Mouse (Mus musculus): ENCODE data around the gene Krtap26-1. TPM values are rescaled to one million over a fixed set of nuclear protein-coding genes. Genes with fewer than 3 reads are reported as not detected.

Gene Krtap26-1
- polyA plus RNA-seq, 1 experiment from 2014 or later, result not detected

GRCm38 (mm10) chr16:88640053-88640452 lies 7.5 kb downstream of the Krtap26-1 start:
- DNase-seq (ENCODE audit: low spot score) (no peak), ATAC-seq (ENCODE audit: low FRiP score) (no peak)
- Histone ChIP-seq H3K4me2 (replicated peaks; ENCODE audit: low read depth, low read length) (no peak overlapping the region), H3K4me3 (ENCODE audit: low read depth, low read length) (no peak overlapping the region), H3K9ac (ENCODE audit: low read depth, low read length) (no peak overlapping the region), H3K9me3 (ENCODE audit: control insufficient read depth, low read length) (no peaks in the 10 kb centered on the region), H3K36me3 (ENCODE audit: control insufficient read depth, insufficient read depth, low read length) (no peaks in the 10 kb centered on the region), H3K27ac (ENCODE audit: low read depth, low read length) (no peak overlapping the region), H3K27me3 (ENCODE audit: control insufficient read depth, insufficient read depth, low read length) (no peaks in the 10 kb centered on the region), H3K4me1 (replicated peaks; ENCODE audit: control insufficient read depth, insufficient read depth, low read length) (no peaks in the 10 kb centered on the region)
- 90% methylated on average over 3 of the region's 3 CpGs for WGBS

- Histone ChIP-seq H3K4me3 (ENCODE audit: low read depth, low read length) (no peak overlapping the region), H3K4me2 (replicated peaks; ENCODE audit: low read depth, low read length) (no peak overlapping the region), H3K27ac (ENCODE audit: low read depth, low read length) (no peak overlapping the region), H3K9ac (ENCODE audit: low read depth, low read length) (no peak overlapping the region), H3K9me3 (ENCODE audit: control insufficient read depth, low read length) (no peaks in the 10 kb centered on the region), H3K36me3 (ENCODE audit: control insufficient read depth, insufficient read depth, low read length) (no peaks in the 10 kb centered on the region), H3K4me1 (replicated peaks; ENCODE audit: control insufficient read depth, insufficient read depth, low read length) (no peaks in the 10 kb centered on the region), H3K27me3 (ENCODE audit: control insufficient read depth, insufficient read depth, low read length) (no peaks in the 10 kb centered on the region)
- no peak for DNase-seq (ENCODE audit: low spot score)
- ATAC-seq (ENCODE audit: low FRiP score), result no peak
- 63% methylated on average over 4 of the region's 4 CpGs for WGBS
Measured at GRCm38 (mm10) chr16:88635142-88635541, 12.5 kb downstream of the Krtap26-1 start.

- H3K9me3 ChIP-seq (ENCODE audit: control insufficient read depth, low read length), result no peaks in the 10 kb centered on the region
- H3K4me1 ChIP-seq (replicated peaks; ENCODE audit: control insufficient read depth, insufficient read depth, low read length), result no peaks in the 10 kb centered on the region
- H3K27me3 ChIP-seq (ENCODE audit: control insufficient read depth, insufficient read depth, low read length), result no peaks in the 10 kb centered on the region
- no peak overlapping the region for H3K4me2 ChIP-seq (replicated peaks; ENCODE audit: low read depth, low read length)
- no peaks in the 10 kb centered on the region for H3K36me3 ChIP-seq (ENCODE audit: control insufficient read depth, insufficient read depth, low read length)
- WGBS, result 76% methylated on average over 4 of the region's 4 CpGs
- no peak overlapping the region for H3K4me3 ChIP-seq (ENCODE audit: low read depth, low read length)
- no peak overlapping the region for H3K9ac ChIP-seq (ENCODE audit: low read depth, low read length)
- no peak for DNase-seq (ENCODE audit: low spot score)
- ATAC-seq (ENCODE audit: low FRiP score), result no peak
- no peak overlapping the region for H3K27ac ChIP-seq (ENCODE audit: low read depth, low read length)
Measured at GRCm38 (mm10) chr16:88631474-88631873, 16.1 kb downstream of the Krtap26-1 start.

GRCm38 (mm10) chr16:88627566-88627965 lies 20.0 kb downstream of the Krtap26-1 start, which contains the start of gene 2310079G19Rik:
Gene 2310079G19Rik (minus strand): TSS chr16:88627666.
- Histone ChIP-seq H3K4me3 (ENCODE audit: low read depth, low read length) (no peak within 1 kb of the TSS), H3K9ac (ENCODE audit: low read depth, low read length) (no peak within 1 kb of the TSS), H3K27me3 (ENCODE audit: control insufficient read depth, insufficient read depth, low read length) (no peaks in the 10 kb centered on the region), H3K9me3 (ENCODE audit: control insufficient read depth, low read length) (no peaks in the 10 kb centered on the region), H3K27ac (ENCODE audit: low read depth, low read length) (no peak within 1 kb of the TSS), H3K4me2 (replicated peaks; ENCODE audit: low read depth, low read length) (no peak within 1 kb of the TSS), H3K4me1 (replicated peaks; ENCODE audit: control insufficient read depth, insufficient read depth, low read length) (no peaks in the 10 kb centered on the region), H3K36me3 (ENCODE audit: control insufficient read depth, insufficient read depth, low read length) (no peaks in the 10 kb centered on the region)
- ATAC-seq (ENCODE audit: low FRiP score) (no peak), DNase-seq (ENCODE audit: low spot score) (no peak)
- 97% methylated on average over 4 of the region's 4 CpGs for WGBS

GRCm38 (mm10) chr16:88612712-88613111 lies 34.9 kb downstream of the Krtap26-1 start:
- no peak overlapping the region for H3K4me2 ChIP-seq (replicated peaks; ENCODE audit: low read depth, low read length)
- no peaks in the 10 kb centered on the region for H3K27me3 ChIP-seq (ENCODE audit: control insufficient read depth, insufficient read depth, low read length)
- WGBS, result 69% methylated on average over 4 of the region's 4 CpGs
- no peak overlapping the region for H3K4me3 ChIP-seq (ENCODE audit: low read depth, low read length)
- H3K4me1 ChIP-seq (replicated peaks; ENCODE audit: control insufficient read depth, insufficient read depth, low read length), result no peaks in the 10 kb centered on the region
- no peak overlapping the region for H3K9ac ChIP-seq (ENCODE audit: low read depth, low read length)
- DNase-seq (ENCODE audit: low spot score) (peak; percentile 29), ATAC-seq (ENCODE audit: low FRiP score) (peak; percentile 33; the same call in 1 of the 2 replicates)
- H3K36me3 ChIP-seq (ENCODE audit: control insufficient read depth, insufficient read depth, low read length), result no peaks in the 10 kb centered on the region
- H3K9me3 ChIP-seq (ENCODE audit: control insufficient read depth, low read length), result no peaks in the 10 kb centered on the region
- no peak overlapping the region for H3K27ac ChIP-seq (ENCODE audit: low read depth, low read length)

GRCm38 (mm10) chr16:88611922-88612321 lies 35.7 kb downstream of the Krtap26-1 start, which contains the start of gene Krtap24-1:
Gene Krtap24-1 (minus strand): TSS chr16:88612279.
- DNase-seq (ENCODE audit: low spot score) (no peak), ATAC-seq (ENCODE audit: low FRiP score) (no peak)
- Histone ChIP-seq H3K27me3 (ENCODE audit: control insufficient read depth, insufficient read depth, low read length) (no peaks in the 10 kb centered on the region), H3K4me3 (ENCODE audit: low read depth, low read length) (no peak within 1 kb of the TSS), H3K4me1 (replicated peaks; ENCODE audit: control insufficient read depth, insufficient read depth, low read length) (no peaks in the 10 kb centered on the region), H3K9ac (ENCODE audit: low read depth, low read length) (no peak within 1 kb of the TSS), H3K27ac (ENCODE audit: low read depth, low read length) (no peak within 1 kb of the TSS), H3K9me3 (ENCODE audit: control insufficient read depth, low read length) (no peaks in the 10 kb centered on the region), H3K4me2 (replicated peaks; ENCODE audit: low read depth, low read length) (no peak within 1 kb of the TSS), H3K36me3 (ENCODE audit: control insufficient read depth, insufficient read depth, low read length) (no peaks in the 10 kb centered on the region)
- WGBS, result 93% methylated on average over 8 of the region's 8 CpGs

- ATAC-seq (ENCODE audit: low FRiP score) (no peak), DNase-seq (ENCODE audit: low spot score) (no peak)
- Histone ChIP-seq H3K27ac (ENCODE audit: low read depth, low read length) (no peak overlapping the region), H3K9ac (ENCODE audit: low read depth, low read length) (no peak overlapping the region), H3K4me3 (ENCODE audit: low read depth, low read length) (no peak overlapping the region), H3K27me3 (ENCODE audit: control insufficient read depth, insufficient read depth, low read length) (no peaks in the 10 kb centered on the region), H3K4me1 (replicated peaks; ENCODE audit: control insufficient read depth, insufficient read depth, low read length) (no peaks in the 10 kb centered on the region), H3K36me3 (ENCODE audit: control insufficient read depth, insufficient read depth, low read length) (no peaks in the 10 kb centered on the region), H3K4me2 (replicated peaks; ENCODE audit: low read depth, low read length) (no peak overlapping the region), H3K9me3 (ENCODE audit: control insufficient read depth, low read length) (no peaks in the 10 kb centered on the region)
- WGBS, result 93% methylated on average over 6 of the region's 6 CpGs
Measured at GRCm38 (mm10) chr16:88604570-88604969, 43.0 kb downstream of the Krtap26-1 start.

- Histone ChIP-seq H3K9me3 (ENCODE audit: control insufficient read depth, low read length) (no peaks in the 10 kb centered on the region), H3K4me3 (ENCODE audit: low read depth, low read length) (no peak overlapping the region), H3K9ac (ENCODE audit: low read depth, low read length) (no peak overlapping the region), H3K27ac (ENCODE audit: low read depth, low read length) (no peak overlapping the region), H3K36me3 (ENCODE audit: control insufficient read depth, insufficient read depth, low read length) (no peaks in the 10 kb centered on the region), H3K4me1 (replicated peaks; ENCODE audit: control insufficient read depth, insufficient read depth, low read length) (no peaks in the 10 kb centered on the region), H3K4me2 (replicated peaks; ENCODE audit: low read depth, low read length) (no peak overlapping the region), H3K27me3 (ENCODE audit: control insufficient read depth, insufficient read depth, low read length) (no peaks in the 10 kb centered on the region)
- ATAC-seq (ENCODE audit: low FRiP score) (no peak), DNase-seq (ENCODE audit: low spot score) (no peak)
- 44% methylated on average over 1 of the region's 1 CpGs for WGBS
Measured at GRCm38 (mm10) chr16:88602464-88602863, 45.1 kb downstream of the Krtap26-1 start.

GRCm38 (mm10) chr16:88600303-88600702 lies 47.3 kb downstream of the Krtap26-1 start:
- no peaks in the 10 kb centered on the region for H3K4me1 ChIP-seq (replicated peaks; ENCODE audit: control insufficient read depth, insufficient read depth, low read length)
- H3K27ac ChIP-seq (ENCODE audit: low read depth, low read length), result no peak overlapping the region
- DNase-seq (ENCODE audit: low spot score) (no peak), ATAC-seq (ENCODE audit: low FRiP score) (no peak)
- no peaks in the 10 kb centered on the region for H3K9me3 ChIP-seq (ENCODE audit: control insufficient read depth, low read length)
- H3K4me2 ChIP-seq (replicated peaks; ENCODE audit: low read depth, low read length), result no peak overlapping the region
- H3K4me3 ChIP-seq (ENCODE audit: low read depth, low read length), result no peak overlapping the region
- H3K27me3 ChIP-seq (ENCODE audit: control insufficient read depth, insufficient read depth, low read length), result no peaks in the 10 kb centered on the region
- no peaks in the 10 kb centered on the region for H3K36me3 ChIP-seq (ENCODE audit: control insufficient read depth, insufficient read depth, low read length)
- WGBS, result 85% methylated on average over 8 of the region's 8 CpGs
- H3K9ac ChIP-seq (ENCODE audit: low read depth, low read length), result no peak overlapping the region
